Mouse (Mus musculus) limb, embryonic 13.5 days (tissue): Measurements from ENCODE around the gene Nppc. TPM values are rescaled to one million over a fixed set of nuclear protein-coding genes. Genes with fewer than 3 reads are reported as not detected.

ENCODE experiments used
- ATAC-seq: fragments of 200-750 bp; cut with Nextera tagmentation; 2 replicates; pipeline ENCODE4 v1.8.0; 2017; ENCODE audit warnings: low read depth, moderate number of reproducible peaks, moderate TSS enrichment; ENCODE audit not compliant: low FRiP score
- H3K27ac ChIP-seq: fragments of 300-500 bp; sonication (generic); 2 replicates; pipeline ENCODE4 v1.5.1; 2015; ENCODE audit warnings: inconsistent platforms, mild to moderate bottlenecking, moderate library complexity
- H3K27me3 ChIP-seq: fragments of 300-500 bp; sonication (generic); 2 replicates; pipeline ENCODE4 v1.6.1; 2015; ENCODE audit warnings: mild to moderate bottlenecking, inconsistent platforms
- H3K36me3 ChIP-seq: fragments of 300-500 bp; sonication (generic); 2 replicates; pipeline ENCODE4 v1.6.1; 2015; ENCODE audit warnings: inconsistent platforms, mild to moderate bottlenecking, moderate library complexity
- H3K4me1 ChIP-seq: fragments of 300-500 bp; sonication (generic); 2 replicates; pipeline ENCODE4 v1.6.1; 2015; ENCODE audit warnings: inconsistent platforms
- H3K4me2 ChIP-seq: fragments of 300-500 bp; sonication (generic); replicated peaks from 2 replicates; pipeline ENCODE4 v1.6.1; 2015; ENCODE audit warnings: inconsistent platforms, mild to moderate bottlenecking, moderate library complexity
- H3K4me3 ChIP-seq: fragments of 300-500 bp; sonication (generic); 2 replicates; pipeline ENCODE4 v1.5.1; 2015; ENCODE audit warnings: moderate library complexity, mild to moderate bottlenecking, inconsistent platforms
- H3K9ac ChIP-seq: fragments of 300-500 bp; sonication (generic); 2 replicates; pipeline ENCODE4 v1.6.1; 2015; ENCODE audit warnings: mild to moderate bottlenecking, inconsistent platforms
- H3K9me3 ChIP-seq: fragments of 300-500 bp; sonication (generic); 2 replicates; pipeline ENCODE4 v1.6.1; 2016; ENCODE audit warnings: inconsistent platforms
- WGBS: fragments of 180-500 bp; shearing (Covaris S2); methylation state at CpG from one replicate; pipeline ENCODE4 v1.1.7; 2015; 5-methylcytosine and 5-hydroxymethylcytosine counted together
- microRNA-seq: library from miRNA; unstranded; fragments of <30 nt; microRNA quantifications from one replicate; pipeline ENCODE4, GENCODE M21; 2016
- polyA plus RNA-seq: library from polyadenylated mRNA; unstranded; fragments of >200 nt; fragmentation: Nextera tagmentation; extraction: Ambion mirVana; gene quantifications from 2 replicates; pipeline ENCODE4 v1.2.1, GENCODE M21; 2015

Gene Nppc
- polyA plus RNA-seq, 1 experiment from 2014 or later = 5.9 TPM

DNA sequence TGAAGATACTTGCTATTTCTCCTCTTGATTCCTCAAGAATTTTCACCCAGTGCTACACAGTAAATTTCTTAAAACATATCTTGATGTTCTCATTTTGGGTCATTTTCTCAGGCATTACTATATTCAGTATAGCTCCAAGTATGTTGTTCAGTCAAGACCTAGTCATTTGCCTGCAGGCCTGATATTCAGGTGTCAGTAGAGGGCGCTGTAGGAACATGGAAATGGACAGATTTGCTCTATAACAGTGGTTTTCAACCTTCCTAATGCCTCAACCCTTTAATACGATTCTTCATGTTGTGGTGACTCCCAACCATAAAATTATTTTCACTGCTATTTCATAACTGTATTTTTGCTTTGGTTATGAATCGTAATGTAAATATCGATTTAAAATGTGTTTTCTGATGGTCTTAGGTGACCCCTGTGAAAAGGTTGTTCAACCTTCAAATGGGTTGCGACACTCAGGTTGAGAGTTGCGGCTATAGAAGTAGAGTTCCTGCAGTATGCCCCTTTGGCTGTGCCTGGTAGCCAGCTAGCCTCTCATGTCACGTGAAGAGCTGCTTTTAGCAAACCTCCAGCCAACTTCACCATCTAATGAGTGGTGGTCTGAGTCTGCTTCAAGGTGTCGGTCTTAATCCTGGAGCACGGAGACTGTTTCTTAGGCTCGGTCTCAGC lies 51.8 kb downstream of the Nppc start:
- Histone ChIP-seq H3K36me3 (no peaks in the 10 kb centered on the region), H3K9me3 (no peaks in the 10 kb centered on the region), H3K4me1 (peaks cover 7% of the 10 kb centered on the region), H3K27me3 (no peaks in the 10 kb centered on the region), H3K9ac (no peak overlapping the region), H3K27ac (no peak overlapping the region), H3K4me3 (no peak overlapping the region), H3K4me2 (no peak overlapping the region)
- WGBS = 56% methylated on average over 10 of the region's 10 CpGs
- ATAC-seq = peak; percentile 54; the same call in 1 of the 2 replicates

Small RNAs within 50 kb of the gene (microRNA-seq; reads per million reads assigned to microRNA genes)
- gene Gm22955 = not detected

Other genes starting within 250 kb of the Nppc start
- not detected in 2 replicates for gene Nmur1, start 244.3 kb downstream of the Nppc start, polyA plus RNA-seq
- gene Tex44, start 244.2 kb downstream of the Nppc start, polyA plus RNA-seq = not detected in 2 replicates
- gene Ptma, start 143.8 kb downstream of the Nppc start, polyA plus RNA-seq = 2,828 and 3,051 TPM in 2 replicates
- 74.2 and 75.8 TPM in 2 replicates for gene Pde6d, start 87.9 kb downstream of the Nppc start, polyA plus RNA-seq
- gene Cops7b, start 87.7 kb downstream of the Nppc start, polyA plus RNA-seq = 52.9 and 53.3 TPM in 2 replicates
- 28.6 and 29.3 TPM in 2 replicates for gene Dis3l2, start 33.2 kb upstream of the Nppc start, polyA plus RNA-seq